Mouse (Mus musculus): Measurements from ENCODE around the gene Gga2.

GRCm38 (mm10) chr7:122045181-122045634, 24.2 kb upstream of the Gga2 start:
- TF ChIP-seq TAL1 (IDR thresholded peaks at IDR 0.05; ENCODE audit: low read length): no peak
- no peak for TF ChIP-seq GATA1 (IDR thresholded peaks at IDR 0.05; ENCODE audit: low read length)

All from erythroblast, embryonic 14.5 days (primary cell).